Mouse (Mus musculus): ENCODE results near the gene Maml3.
A peak's percentile ranks its signal among the peaks of the same experiment; 100 is the strongest.

Gene Maml3

GRCm38 (mm10) chr3:51660821-51661276 is 444.0 kb downstream of the Maml3 start:
- DNase-seq (ENCODE audit: low spot score), result no peak

- DNase-seq (ENCODE audit: low spot score), result no peak
Measured at GRCm38 (mm10) chr3:51660060-51660459, 444.8 kb downstream of the Maml3 start, which contains the start of gene Mgst2. TSS of gene Mgst2 (plus strand) at chr3:51660360.

GRCm38 (mm10) chr3:51659415-51659814 is 445.5 kb downstream of the Maml3 start:
- no peak for DNase-seq (ENCODE audit: low spot score)

GRCm38 (mm10) chr3:51654303-51655055 is 450.4 kb downstream of the Maml3 start:
- no peak for DNase-seq (ENCODE audit: low spot score)

GRCm38 (mm10) chr3:51652701-51653100 is 452.2 kb downstream of the Maml3 start:
- DNase-seq (ENCODE audit: low spot score), result peak; percentile 63

- DNase-seq (ENCODE audit: low spot score), result peak; percentile 88
Measured at GRCm38 (mm10) chr3:51652292-51652691, 452.6 kb downstream of the Maml3 start.

GRCm38 (mm10) chr3:51651149-51651548 is 453.7 kb downstream of the Maml3 start:
- DNase-seq (ENCODE audit: low spot score), result peak; percentile 62

- no peak for DNase-seq (ENCODE audit: low spot score)
Measured at GRCm38 (mm10) chr3:51649986-51650385, 454.9 kb downstream of the Maml3 start.

- DNase-seq (ENCODE audit: low spot score), result no peak
Measured at GRCm38 (mm10) chr3:51649426-51649825, 455.4 kb downstream of the Maml3 start.

GRCm38 (mm10) chr3:51648037-51648664 is 456.7 kb downstream of the Maml3 start:
- peak; percentile 95 for DNase-seq (ENCODE audit: low spot score)

GRCm38 (mm10) chr3:51647356-51647755 is 457.5 kb downstream of the Maml3 start:
- DNase-seq (ENCODE audit: low spot score), result peak; percentile 78

- peak; percentile 85 for DNase-seq (ENCODE audit: low spot score)
Measured at GRCm38 (mm10) chr3:51646301-51646700, 458.6 kb downstream of the Maml3 start.

- no peak for DNase-seq (ENCODE audit: low spot score)
Measured at GRCm38 (mm10) chr3:51645484-51645883, 459.4 kb downstream of the Maml3 start.

- no peak for DNase-seq (ENCODE audit: low spot score)
Measured at GRCm38 (mm10) chr3:51638260-51638659, 466.6 kb downstream of the Maml3 start.

- no peak for DNase-seq (ENCODE audit: low spot score)
Measured at GRCm38 (mm10) chr3:51637326-51637725, 467.6 kb downstream of the Maml3 start.

- peak; percentile 54 for DNase-seq (ENCODE audit: low spot score)
Measured at GRCm38 (mm10) chr3:51636700-51637099, 468.2 kb downstream of the Maml3 start.

GRCm38 (mm10) chr3:51635960-51636359 is 468.9 kb downstream of the Maml3 start:
- DNase-seq (ENCODE audit: low spot score), result no peak

Data from MN1 (cell line).